Mouse (Mus musculus) lung, postnatal 0 days (tissue): Measurements from ENCODE around the gene Plagl1. TPM values are rescaled to one million over a fixed set of nuclear protein-coding genes. Genes with fewer than 3 reads are reported as not detected.

ENCODE experiments used
- ATAC-seq: fragments of 200-750 bp; cut with Nextera tagmentation; 2 replicates; pipeline ENCODE4 v1.8.0; 2017; ENCODE audit warnings: moderate library complexity
- DNase-seq: peaks from one replicate; pipeline ENCODE4 v3.0.0-alpha.2; 2016; ENCODE audit warnings: low spot score
- H3K27ac ChIP-seq: fragments of 300-500 bp; sonication (generic); 2 replicates; pipeline ENCODE4 v1.5.1; 2014; ENCODE audit warnings: antibody characterized with exemption, mild to moderate bottlenecking, low read length, mixed read lengths
- H3K27me3 ChIP-seq: fragments of 300-500 bp; sonication (generic); replicated peaks from 2 replicates; pipeline ENCODE4 v1.6.1; 2014; ENCODE audit warnings: low read length, mixed read lengths; ENCODE audit not compliant: insufficient read depth
- H3K36me3 ChIP-seq: fragments of 300-500 bp; sonication (generic); 2 replicates; pipeline ENCODE4 v1.6.1; 2014; ENCODE audit warnings: low read length, mixed read lengths; ENCODE audit not compliant: insufficient read depth
- H3K4me1 ChIP-seq: fragments of 300-500 bp; sonication (generic); 2 replicates; pipeline ENCODE4 v1.6.1; 2014; ENCODE audit warnings: antibody characterized with exemption, low read depth, low read length, mixed read lengths; ENCODE audit not compliant: insufficient read depth
- H3K4me2 ChIP-seq: fragments of 300-500 bp; sonication (generic); replicated peaks from 2 replicates; pipeline ENCODE4 v1.6.1; 2014; ENCODE audit warnings: low read depth, mild to moderate bottlenecking, low read length, moderate library complexity, mixed read lengths
- H3K4me3 ChIP-seq: fragments of 300-500 bp; sonication (generic); 2 replicates; pipeline ENCODE4 v1.5.1; 2014; ENCODE audit warnings: low read depth, low read length
- H3K9ac ChIP-seq: fragments of 300-500 bp; sonication (generic); replicated peaks from 2 replicates; pipeline ENCODE4 v1.6.1; 2014; ENCODE audit warnings: low read depth, mild to moderate bottlenecking
- H3K9me3 ChIP-seq: fragments of 300-500 bp; sonication (generic); 2 replicates; pipeline ENCODE4 v1.6.1; 2016; ENCODE audit warnings: low read length, mixed read lengths
- CTCF ChIP-seq: IDR thresholded peaks from 2 replicates; pipeline ENCODE4 v1.5.1; 2016; ENCODE audit warnings: antibody characterized with exemption, mild to moderate bottlenecking
- EP300 ChIP-seq: IDR thresholded peaks from 2 replicates; pipeline ENCODE4 v1.6.1; 2016; ENCODE audit warnings: antibody characterized with exemption, mild to moderate bottlenecking, control low read depth
- WGBS: fragments of 180-500 bp; shearing (Covaris S2); extraction: QIAGEN DNeasy Blood & Tissue Kit; methylation state at CpG from one replicate; pipeline ENCODE4 v1.1.7; 2014; 5-methylcytosine and 5-hydroxymethylcytosine counted together
- polyA plus RNA-seq: library from polyadenylated mRNA; unstranded; fragments of >200 nt; fragmentation: Nextera tagmentation; extraction: Ambion mirVana; gene quantifications from 2 replicates; pipeline ENCODE4 v1.2.1, GENCODE M21; 2015

Plagl1 gene
- polyA plus RNA-seq, 1 experiment from 2014 or later = 43.4 TPM

DNA sequence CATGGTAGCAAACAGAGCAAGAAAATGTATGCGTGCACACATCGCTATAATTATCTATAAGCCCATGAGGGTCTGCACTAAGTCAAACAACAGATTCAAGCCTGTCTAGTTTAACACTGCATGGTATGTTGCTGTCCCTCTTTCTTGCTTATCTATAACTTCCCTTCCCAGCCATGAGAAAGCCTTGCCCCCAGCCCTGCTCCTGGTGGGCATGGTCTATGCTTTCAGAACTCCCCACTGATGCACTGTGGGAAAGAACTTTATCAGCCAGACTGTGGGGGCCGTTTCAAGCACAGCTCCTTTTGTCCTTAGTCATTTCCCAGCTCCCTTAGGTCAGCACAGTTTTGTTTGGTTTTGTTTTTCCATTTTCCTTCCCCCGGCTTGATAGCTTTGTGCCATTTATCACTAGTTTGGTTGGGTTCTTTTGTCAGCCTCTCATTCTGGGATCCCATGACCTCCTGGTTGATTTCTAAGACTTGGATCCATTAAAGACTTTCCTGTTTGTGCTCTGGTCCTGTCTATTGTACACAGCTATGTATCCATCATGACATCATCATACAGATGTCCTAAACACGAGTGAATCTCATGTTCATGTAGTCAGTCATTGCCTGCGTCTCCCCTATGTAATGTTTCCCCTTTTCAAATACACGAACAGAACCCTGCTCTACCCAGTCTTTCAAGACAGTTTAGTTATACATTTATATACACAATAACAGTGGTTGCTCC is 16.7 kb downstream of the Plagl1 start:
- H3K9ac ChIP-seq = no peak overlapping the region
- H3K9me3 ChIP-seq = no peaks in the 10 kb centered on the region
- no peak overlapping the region for H3K4me2 ChIP-seq
- no peak overlapping the region for H3K4me3 ChIP-seq
- no peaks in the 10 kb centered on the region; the same call in 1 of the 2 replicates for H3K4me1 ChIP-seq
- no peak for ATAC-seq
- DNase-seq = no peak
- TF ChIP-seq CTCF (no peak), EP300 (no peak)
- H3K36me3 ChIP-seq = no peaks in the 10 kb centered on the region
- H3K27ac ChIP-seq = no peak overlapping the region
- H3K27me3 ChIP-seq = no peaks in the 10 kb centered on the region
- WGBS = 37% methylated on average over 7 of the region's 7 CpGs

DNA sequence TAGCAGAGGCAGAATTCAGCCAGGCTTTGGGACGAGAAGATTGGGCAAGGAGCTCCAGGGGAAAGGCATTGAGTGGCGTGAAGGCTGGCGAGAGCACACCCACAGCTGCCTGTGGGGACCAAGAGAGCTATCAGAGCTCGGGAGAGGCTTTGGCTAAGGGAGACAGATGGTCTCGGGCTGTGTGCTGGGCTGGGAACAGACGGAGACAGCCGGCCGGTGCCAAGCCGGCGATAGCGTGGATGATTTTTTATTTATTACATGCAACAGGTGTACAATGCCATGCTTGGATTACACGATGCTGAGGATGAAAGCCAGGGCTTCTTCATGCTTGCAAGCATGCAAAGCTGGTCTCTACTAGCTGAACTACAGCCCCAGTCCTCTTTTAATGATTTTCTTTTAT is 22.2 kb downstream of the Plagl1 start:
- Histone ChIP-seq H3K27me3 (no peaks in the 10 kb centered on the region), H3K27ac (no peak overlapping the region), H3K9me3 (no peaks in the 10 kb centered on the region), H3K4me3 (no peak overlapping the region), H3K4me2 (no peak overlapping the region), H3K4me1 (no peaks in the 10 kb centered on the region), H3K9ac (no peak overlapping the region), H3K36me3 (no peaks in the 10 kb centered on the region)
- no peak for ATAC-seq
- no peak for DNase-seq
- WGBS = 77% methylated on average over 12 of the region's 12 CpGs
- TF ChIP-seq CTCF = no peak
- no peak for TF ChIP-seq EP300

DNA sequence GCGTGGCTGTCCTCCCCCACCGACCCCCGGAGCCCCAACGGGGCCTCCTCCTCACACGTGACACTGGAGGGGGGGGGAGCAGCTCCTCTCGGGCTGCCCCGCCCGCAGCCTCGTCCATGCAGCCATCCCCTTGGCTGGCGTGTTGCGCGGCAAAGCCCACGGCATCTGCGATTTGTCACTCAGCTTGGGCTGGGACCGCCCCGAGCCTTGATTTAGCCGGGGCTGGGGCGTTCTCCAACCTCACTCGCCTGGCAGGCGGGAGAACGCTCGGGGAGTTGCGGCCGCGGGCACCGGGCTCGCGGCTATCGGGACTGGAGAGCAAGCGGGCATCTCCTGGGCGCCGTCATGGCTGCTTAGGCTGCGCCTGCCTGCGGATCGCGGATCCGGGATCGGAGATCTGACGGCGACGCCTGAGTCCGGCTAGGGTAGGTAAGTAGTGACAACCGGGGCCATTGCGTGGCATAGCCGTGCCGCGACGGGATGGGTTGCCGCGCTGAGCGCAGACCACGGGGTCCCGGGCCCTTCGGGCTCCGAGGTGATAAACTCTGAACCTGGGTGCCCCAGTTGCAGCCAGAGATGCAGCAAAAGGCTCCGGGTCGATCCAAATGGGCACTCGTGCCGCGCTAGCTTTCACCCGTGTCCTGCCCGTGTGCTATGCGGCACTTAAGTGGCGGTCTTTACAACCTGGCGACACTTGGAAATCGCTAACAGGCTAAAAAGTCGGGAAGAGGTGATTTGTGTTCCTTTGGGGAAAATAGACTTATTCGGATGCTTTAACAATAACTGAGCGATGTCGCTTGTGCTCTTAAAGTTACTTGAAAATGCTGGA is 30.5 kb downstream of the Plagl1 start:
- peak; percentile 98 for ATAC-seq
- Histone ChIP-seq H3K4me3 (peak overlapping the region; percentile 61), H3K36me3 (no peaks in the 10 kb centered on the region), H3K9me3 (peaks cover 7% of the 10 kb centered on the region; the same call in 1 of the 2 replicates), H3K4me2 (peak overlapping the region; percentile 56), H3K27ac (peak overlapping the region; percentile 69), H3K4me1 (no peaks in the 10 kb centered on the region), H3K27me3 (no peaks in the 10 kb centered on the region), H3K9ac (peak overlapping the region; percentile 56; the same call in 1 of the 2 replicates)
- WGBS = 51% methylated on average over 70 of the region's 70 CpGs
- TF ChIP-seq EP300 (no peak), CTCF (no peak)
- DNase-seq = peak; percentile 92

DNA sequence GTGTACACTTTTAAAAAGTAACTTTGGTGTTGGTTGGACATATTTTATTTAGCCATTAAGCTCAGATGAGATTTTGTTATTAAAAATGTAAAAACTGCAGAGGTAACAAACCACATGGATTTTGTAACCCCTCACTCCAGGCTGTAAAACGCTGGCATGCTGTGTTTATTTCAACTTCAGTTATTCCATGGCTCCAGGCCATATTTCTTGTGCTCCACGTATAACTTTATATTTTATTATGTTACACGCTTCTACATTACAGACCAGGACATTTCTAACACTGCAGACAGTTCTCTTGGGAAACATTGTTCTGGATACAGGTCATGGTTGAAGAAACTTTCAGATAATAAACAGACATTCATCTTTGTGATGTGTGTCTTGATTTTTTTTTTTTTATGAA is 32.7 kb downstream of the Plagl1 start:
- WGBS = 48% methylated on average over 3 of the region's 3 CpGs

GRCm38 (mm10) chr10:13098895-13099294 is 38.6 kb downstream of the Plagl1 start:
- Histone ChIP-seq H3K36me3 (no peaks in the 10 kb centered on the region), H3K4me3 (no peak overlapping the region), H3K27ac (no peak overlapping the region), H3K4me2 (no peak overlapping the region), H3K4me1 (no peaks in the 10 kb centered on the region), H3K9ac (no peak overlapping the region), H3K9me3 (no peaks in the 10 kb centered on the region), H3K27me3 (no peaks in the 10 kb centered on the region)
- TF ChIP-seq CTCF (no peak), EP300 (no peak)
- DNase-seq = no peak
- 88% methylated on average over 1 of the region's 1 CpGs for WGBS
- ATAC-seq = no peak

More for the DNA sequence above, 32.7 kb downstream of the Plagl1 start:
- no peak overlapping the region for H3K27ac ChIP-seq
- TF ChIP-seq CTCF = no peak
- 0 out of 2 replicates have a peak, but pooled peaks have one; percentile 10 for TF ChIP-seq EP300
- H3K4me1 ChIP-seq = no peaks in the 10 kb centered on the region
- DNase-seq (peak; percentile 31), ATAC-seq (no peak)
- peaks cover 7% of the 10 kb centered on the region; the same call in 1 of the 2 replicates for H3K9me3 ChIP-seq
- H3K36me3 ChIP-seq = no peaks in the 10 kb centered on the region
- no peak overlapping the region for H3K9ac ChIP-seq
- H3K4me3 ChIP-seq = no peak overlapping the region
- H3K4me2 ChIP-seq = no peak overlapping the region
- H3K27me3 ChIP-seq = no peaks in the 10 kb centered on the region

DNA sequence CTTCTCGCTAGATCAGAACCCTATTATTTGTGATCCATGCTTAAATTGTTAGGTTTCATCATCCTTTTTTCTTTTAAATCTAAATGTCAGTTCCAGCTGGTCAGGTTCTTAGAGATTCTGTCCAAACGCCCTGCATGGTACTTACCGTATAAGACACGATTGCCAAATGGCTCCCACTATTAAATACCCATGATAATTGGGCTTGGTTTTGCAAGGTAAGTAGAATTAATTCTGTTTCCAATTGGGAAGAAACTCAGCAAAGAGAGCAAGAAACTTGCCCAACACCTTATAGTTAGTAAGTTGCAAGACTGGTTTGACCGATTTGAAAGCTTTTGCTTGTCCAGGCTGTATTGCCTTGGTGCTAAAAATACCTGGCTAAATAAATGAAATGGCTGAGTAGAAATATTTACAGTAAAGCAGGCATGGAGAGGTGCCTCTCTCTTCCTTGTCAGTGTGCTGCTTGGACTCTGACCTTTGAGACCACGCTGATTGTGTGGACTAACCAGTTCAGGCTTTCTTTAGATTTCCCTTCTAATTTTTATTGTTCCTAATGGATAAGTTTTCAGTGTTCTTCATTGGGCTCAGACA is 39.9 kb downstream of the Plagl1 start:
- peak; percentile 68 for ATAC-seq
- WGBS = 60% methylated on average over 6 of the region's 6 CpGs
- no peak overlapping the region for H3K4me3 ChIP-seq
- no peaks in the 10 kb centered on the region for H3K9me3 ChIP-seq
- no peak overlapping the region for H3K4me2 ChIP-seq
- no peaks in the 10 kb centered on the region for H3K4me1 ChIP-seq
- peak; percentile 82 for DNase-seq
- no peak overlapping the region for H3K9ac ChIP-seq
- no peaks in the 10 kb centered on the region for H3K27me3 ChIP-seq
- no peaks in the 10 kb centered on the region for H3K36me3 ChIP-seq
- H3K27ac ChIP-seq = no peak overlapping the region
- TF ChIP-seq CTCF (no peak), EP300 (peak; percentile 75)
